Mouse (Mus musculus) forebrain, embryonic 10.5 days (tissue): ENCODE results near the gene Klhdc3. TPM values are rescaled to one million over a fixed set of nuclear protein-coding genes. Genes with fewer than 3 reads are reported as not detected.
A peak's percentile ranks its signal among the peaks of the same experiment; 100 is the strongest.

Source experiments
- DNase-seq: peaks from one replicate; pipeline ENCODE4 v3.0.0-alpha.2; 2017; ENCODE audit warnings: low spot score; ENCODE audit errors: extremely low spot score
- H3K27ac ChIP-seq: fragments of 300-500 bp; sonication (generic); 2 replicates; pipeline ENCODE4 v1.5.1; 2016; ENCODE audit warnings: mild to moderate bottlenecking
- H3K27me3 ChIP-seq: fragments of 300-500 bp; sonication (generic); 2 replicates; pipeline ENCODE4 v1.6.1; 2016; ENCODE audit warnings: mild to moderate bottlenecking; ENCODE audit not compliant: poor library complexity, severe bottlenecking
- H3K36me3 ChIP-seq: fragments of 300-500 bp; sonication (generic); replicated peaks from 2 replicates; pipeline ENCODE4 v1.6.1; 2016; ENCODE audit warnings: mild to moderate bottlenecking, moderate library complexity
- H3K4me1 ChIP-seq: fragments of 300-500 bp; sonication (generic); 2 replicates; pipeline ENCODE4 v1.6.1; 2016
- H3K4me3 ChIP-seq: fragments of 300-500 bp; sonication (generic); 2 replicates; pipeline ENCODE4 v1.5.1; 2016; ENCODE audit warnings: mild to moderate bottlenecking, moderate library complexity
- H3K9me3 ChIP-seq: fragments of 300-500 bp; sonication (generic); 2 replicates; pipeline ENCODE4 v1.6.1; 2016; ENCODE audit warnings: mild to moderate bottlenecking, moderate library complexity
- WGBS: fragments of 180-500 bp; shearing (Covaris S2); methylation state at CpG from one replicate; pipeline ENCODE4 v1.1.7; 2016; 5-methylcytosine and 5-hydroxymethylcytosine counted together
- polyA plus RNA-seq: library from polyadenylated mRNA; unstranded; fragments of >200 nt; fragmentation: Nextera tagmentation; extraction: Ambion mirVana; gene quantifications from 2 replicates; pipeline ENCODE4 v1.2.1, GENCODE M21; 2016

The Klhdc3 gene
- polyA plus RNA-seq, 1 experiment from 2014 or later: 132 TPM

DNA sequence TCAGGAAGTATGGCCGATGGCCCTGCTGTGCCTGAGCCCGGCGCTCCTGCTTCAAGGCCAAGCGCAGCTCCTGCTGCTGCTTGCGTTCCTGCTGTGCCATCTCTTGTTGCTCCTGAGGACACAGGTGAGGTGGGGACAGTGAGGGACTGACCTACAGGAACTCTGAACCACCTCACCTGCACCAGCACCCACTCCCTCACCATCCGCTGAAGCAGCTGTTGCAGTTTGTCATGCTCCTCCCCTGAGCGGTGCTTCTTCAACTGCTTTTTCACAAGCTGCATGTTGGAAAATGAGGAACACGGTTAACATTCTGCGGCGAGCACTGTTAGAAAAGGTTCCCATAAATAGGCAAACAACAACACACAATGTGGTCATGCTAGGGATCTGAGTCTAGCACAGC, 10.8 kb downstream of the Klhdc3 start:
- Histone ChIP-seq H3K9me3 (no peaks in the 10 kb centered on the region), H3K27me3 (no peaks in the 10 kb centered on the region), H3K4me3 (no peak overlapping the region), H3K27ac (no peak overlapping the region), H3K4me1 (peaks cover 17% of the 10 kb centered on the region), H3K36me3 (peaks cover 81% of the 10 kb centered on the region)
- WGBS: 94% methylated on average over 10 of the region's 10 CpGs
- no peak for DNase-seq

GRCm38 (mm10) chr17:46667712-46668111, 13.0 kb downstream of the Klhdc3 start:
- Histone ChIP-seq H3K4me3 (no peak overlapping the region), H3K36me3 (peaks cover 95% of the 10 kb centered on the region), H3K27me3 (no peaks in the 10 kb centered on the region), H3K9me3 (no peaks in the 10 kb centered on the region), H3K27ac (no peak overlapping the region), H3K4me1 (peaks cover under 1% of the 10 kb centered on the region; the same call in 1 of the 2 replicates)
- no peak for DNase-seq
- WGBS: 93% methylated on average over 16 of the region's 16 CpGs

- Histone ChIP-seq H3K9me3 (no peaks in the 10 kb centered on the region), H3K27me3 (no peaks in the 10 kb centered on the region), H3K36me3 (peaks cover 98% of the 10 kb centered on the region), H3K4me3 (no peak overlapping the region), H3K4me1 (no peaks in the 10 kb centered on the region), H3K27ac (no peak overlapping the region)
- DNase-seq: no peak
- 89% methylated on average over 5 of the region's 5 CpGs for WGBS
These were observed 18.0 kb downstream of the Klhdc3 start for GRCm38 (mm10) chr17:46662730-46663129.

DNA sequence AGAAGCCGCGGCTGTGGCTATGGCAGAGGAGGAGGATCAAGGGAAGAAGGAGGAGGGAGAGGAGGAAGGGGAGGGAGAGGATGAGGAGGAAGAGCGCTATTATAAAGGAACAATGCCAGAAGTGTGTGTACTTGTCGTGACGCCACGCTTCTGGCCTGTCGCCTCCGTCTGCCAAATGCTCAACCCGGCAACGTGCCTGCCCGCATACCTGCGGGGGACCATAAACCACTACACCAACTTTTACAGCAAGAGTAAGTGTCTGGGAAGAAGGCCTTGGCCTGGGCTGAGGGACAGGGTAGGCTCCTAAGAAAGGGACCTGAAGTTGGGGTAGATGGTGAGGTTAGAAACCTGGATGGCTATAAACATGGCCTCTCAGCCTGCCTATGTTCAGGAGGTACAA, 18.7 kb downstream of the Klhdc3 start:
- peaks cover 99% of the 10 kb centered on the region for H3K36me3 ChIP-seq
- H3K9me3 ChIP-seq: no peaks in the 10 kb centered on the region
- no peaks in the 10 kb centered on the region for H3K27me3 ChIP-seq
- H3K27ac ChIP-seq: no peak overlapping the region
- no peak for DNase-seq
- 92% methylated on average over 12 of the region's 12 CpGs for WGBS
- H3K4me3 ChIP-seq: no peak overlapping the region
- H3K4me1 ChIP-seq: no peaks in the 10 kb centered on the region

GRCm38 (mm10) chr17:46661351-46661750, 19.4 kb downstream of the Klhdc3 start:
- no peak for DNase-seq
- Histone ChIP-seq H3K9me3 (no peaks in the 10 kb centered on the region), H3K27me3 (no peaks in the 10 kb centered on the region), H3K4me1 (no peaks in the 10 kb centered on the region), H3K36me3 (peaks cover 99% of the 10 kb centered on the region), H3K4me3 (no peak overlapping the region), H3K27ac (no peak overlapping the region)
- 94% methylated on average over 9 of the region's 9 CpGs for WGBS

GRCm38 (mm10) chr17:46656054-46656453, 24.7 kb downstream of the Klhdc3 start:
- H3K27ac ChIP-seq: no peak overlapping the region
- H3K36me3 ChIP-seq: peaks cover 92% of the 10 kb centered on the region
- H3K9me3 ChIP-seq: no peaks in the 10 kb centered on the region
- 92% methylated on average over 6 of the region's 6 CpGs for WGBS
- DNase-seq: no peak
- H3K4me1 ChIP-seq: peaks cover 19% of the 10 kb centered on the region
- no peaks in the 10 kb centered on the region for H3K27me3 ChIP-seq
- no peak overlapping the region for H3K4me3 ChIP-seq

DNA sequence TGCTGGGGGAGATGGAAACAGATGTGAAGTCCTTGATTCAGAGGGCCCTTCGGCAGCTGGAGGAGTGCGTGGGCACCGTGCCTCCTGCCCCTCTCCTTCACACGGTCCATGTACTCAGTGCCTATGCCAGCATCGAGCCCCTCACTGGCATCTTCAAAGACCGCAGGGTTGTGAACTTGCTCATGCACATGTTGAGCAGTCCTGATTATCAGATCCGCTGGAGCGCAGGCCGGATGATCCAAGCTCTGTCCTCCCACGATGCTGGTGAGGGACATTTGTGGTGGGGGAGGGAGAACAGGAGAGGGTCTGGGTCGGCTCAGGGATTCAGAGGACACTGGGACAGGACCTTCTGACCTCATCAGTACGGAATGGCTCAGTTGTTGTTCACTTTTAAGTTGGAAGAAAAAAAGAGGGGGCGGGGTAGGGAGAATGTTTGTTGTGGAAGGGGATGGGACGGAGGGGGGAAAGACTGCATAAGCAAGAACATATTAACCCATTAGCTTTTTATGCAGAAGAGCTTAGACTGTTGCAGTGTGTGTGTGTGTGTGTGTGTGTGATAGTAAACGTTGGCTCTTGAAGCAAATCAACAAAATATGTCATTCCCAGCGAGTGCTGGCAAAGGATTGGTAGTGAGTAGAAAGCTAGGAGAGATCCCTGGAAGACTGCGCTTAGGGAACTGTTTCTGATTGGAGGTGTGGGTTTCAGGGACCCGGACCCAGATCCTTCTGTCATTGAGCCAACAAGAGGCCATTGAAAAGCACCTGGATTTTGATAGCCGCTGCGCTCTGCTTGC, 28.8 kb downstream of the Klhdc3 start:
- Histone ChIP-seq H3K36me3 (peaks cover 69% of the 10 kb centered on the region), H3K4me3 (peak overlapping the region; percentile 72), H3K9me3 (no peaks in the 10 kb centered on the region), H3K27me3 (no peaks in the 10 kb centered on the region), H3K4me1 (peaks cover 42% of the 10 kb centered on the region), H3K27ac (peak overlapping the region; percentile 96)
- DNase-seq: no peak
- WGBS: 83% methylated on average over 20 of the region's 20 CpGs

- no peak for DNase-seq
- 81% methylated on average over 17 of the region's 17 CpGs for WGBS
- Histone ChIP-seq H3K4me1 (peaks cover 47% of the 10 kb centered on the region), H3K27me3 (no peaks in the 10 kb centered on the region), H3K36me3 (peaks cover 62% of the 10 kb centered on the region), H3K9me3 (no peaks in the 10 kb centered on the region), H3K4me3 (peak overlapping the region; percentile 72), H3K27ac (peak overlapping the region; percentile 96)
These were observed 29.4 kb downstream of the Klhdc3 start for GRCm38 (mm10) chr17:46651292-46651691.

- H3K27me3 ChIP-seq: no peaks in the 10 kb centered on the region
- no peaks in the 10 kb centered on the region for H3K9me3 ChIP-seq
- H3K4me1 ChIP-seq: peaks cover 48% of the 10 kb centered on the region
- peak; percentile 90 for DNase-seq
- H3K4me3 ChIP-seq: peak within 1 kb of the TSS; percentile 72
- WGBS: under 1% methylated on average over 58 of the region's 58 CpGs
- peak within 1 kb of the TSS; percentile 96 for H3K27ac ChIP-seq
- peaks cover 54% of the 10 kb centered on the region for H3K36me3 ChIP-seq
These were observed 30.3 kb downstream of the Klhdc3 start, which contains the start of gene Cul7 for GRCm38 (mm10) chr17:46650232-46651031. Gene Cul7 (plus strand): TSS chr17:46650337.

DNA sequence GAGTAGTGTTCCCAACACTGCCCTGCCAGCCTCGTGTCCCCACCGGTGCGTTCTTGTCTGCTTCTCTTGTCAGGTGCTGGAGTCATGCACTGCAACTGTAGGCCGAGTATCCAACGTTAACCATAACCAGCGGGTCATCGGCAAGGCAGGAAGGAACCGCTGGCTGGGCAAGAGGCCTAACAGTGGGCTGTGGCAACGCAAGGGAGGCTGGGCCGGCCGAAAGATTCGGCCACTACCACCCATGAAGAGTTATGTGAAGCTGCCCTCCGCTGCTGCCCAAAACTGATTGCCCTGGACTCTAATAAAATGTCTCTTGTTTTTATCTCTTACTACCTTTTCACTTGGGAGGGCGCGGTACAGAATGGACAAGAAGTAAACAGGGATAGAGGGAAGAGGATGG, 30.9 kb downstream of the Klhdc3 start:
- no peak for DNase-seq
- Histone ChIP-seq H3K27ac (peak overlapping the region; percentile 96), H3K9me3 (no peaks in the 10 kb centered on the region), H3K27me3 (no peaks in the 10 kb centered on the region), H3K4me3 (peak overlapping the region; percentile 72), H3K4me1 (peaks cover 54% of the 10 kb centered on the region), H3K36me3 (peaks cover 49% of the 10 kb centered on the region)
- WGBS: 40% methylated on average over 15 of the region's 15 CpGs

DNA sequence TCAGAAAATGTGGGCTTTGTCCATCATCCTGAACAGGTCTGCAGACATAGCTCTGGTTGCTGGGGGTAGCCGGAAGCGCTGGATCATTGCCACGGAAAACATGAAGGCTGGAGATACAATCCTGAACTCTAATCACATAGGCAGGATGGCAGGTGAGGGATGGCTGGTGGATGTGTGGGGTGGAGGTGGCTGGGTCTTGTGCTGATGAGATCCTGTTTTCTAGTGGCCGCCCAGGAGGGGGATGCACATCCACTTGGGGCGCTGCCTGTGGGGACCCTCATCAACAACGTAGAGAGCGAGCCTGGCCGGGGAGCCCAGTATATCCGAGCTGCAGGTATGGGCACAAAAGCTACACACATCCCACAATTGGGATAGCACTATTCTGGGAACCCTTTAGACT, 32.3 kb downstream of the Klhdc3 start:
- no peak overlapping the region for H3K27ac ChIP-seq
- H3K27me3 ChIP-seq: no peaks in the 10 kb centered on the region
- H3K9me3 ChIP-seq: no peaks in the 10 kb centered on the region
- WGBS: 90% methylated on average over 9 of the region's 9 CpGs
- H3K4me3 ChIP-seq: no peak overlapping the region
- H3K4me1 ChIP-seq: peaks cover 62% of the 10 kb centered on the region
- no peak for DNase-seq
- peaks cover 35% of the 10 kb centered on the region for H3K36me3 ChIP-seq

DNA sequence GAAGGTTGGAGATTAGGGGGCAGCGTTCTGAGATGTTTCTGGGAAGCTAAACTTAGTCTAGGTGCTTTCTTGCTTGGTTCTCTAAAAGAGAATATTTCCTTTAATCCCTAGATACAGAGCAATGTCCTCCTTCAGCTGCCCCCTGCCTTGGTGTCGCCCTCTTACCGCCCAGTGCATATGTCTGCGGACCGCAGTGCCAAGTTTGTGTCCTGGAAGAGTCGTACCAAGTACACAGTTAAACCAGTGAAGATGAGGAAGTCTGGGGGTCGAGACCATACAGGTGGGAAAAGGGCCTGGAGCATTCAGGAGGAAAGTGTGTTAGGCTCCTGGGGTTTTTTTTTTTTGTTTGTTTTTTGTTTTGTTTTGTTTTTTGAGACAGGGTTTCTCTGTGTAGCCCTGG, 33.4 kb downstream of the Klhdc3 start:
- Histone ChIP-seq H3K27ac (no peak overlapping the region), H3K27me3 (no peaks in the 10 kb centered on the region), H3K9me3 (no peaks in the 10 kb centered on the region), H3K4me3 (peak overlapping the region; percentile 87), H3K36me3 (peaks cover 23% of the 10 kb centered on the region), H3K4me1 (peaks cover 56% of the 10 kb centered on the region)
- no peak for DNase-seq
- 89% methylated on average over 7 of the region's 7 CpGs for WGBS

DNA sequence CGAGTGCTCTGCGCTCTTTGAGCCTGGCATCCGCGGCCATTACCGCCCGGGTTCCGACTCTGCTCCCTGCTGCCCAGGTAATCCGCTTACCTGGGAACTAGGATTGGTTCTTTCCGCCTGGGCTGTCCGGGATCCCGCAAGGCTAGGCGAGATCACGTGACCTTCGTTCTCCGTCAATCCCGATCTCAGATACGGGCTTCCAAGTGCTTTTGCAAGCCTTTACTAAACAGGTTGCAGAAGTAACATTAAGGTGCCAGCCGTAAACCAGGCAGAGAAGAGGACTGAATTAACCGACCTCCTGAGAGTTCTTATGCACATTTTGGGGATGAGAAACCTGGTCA, 34.4 kb downstream of the Klhdc3 start:
- DNase-seq: no peak
- Histone ChIP-seq H3K27ac (peak overlapping the region; percentile 92), H3K4me1 (peaks cover 46% of the 10 kb centered on the region), H3K4me3 (peak overlapping the region; percentile 87), H3K27me3 (no peaks in the 10 kb centered on the region), H3K9me3 (no peaks in the 10 kb centered on the region), H3K36me3 (peaks cover 27% of the 10 kb centered on the region)
- WGBS: under 1% methylated on average over 19 of the region's 19 CpGs
